Mouse (Mus musculus): ENCODE measurements at regions not wholly inside any gene's neighbourhood (a gene's known extent, or its start where the extent isn't known, plus 50 kb on each side); places are given as distances from the start of the nearest gene placed in this dataset.
"Not testable (repeated sequence)": the region's sequence is repeated elsewhere in the genome, so short reads cannot be mapped to it uniquely, and the experiment has no call there.

- no peak for DNase-seq (ENCODE audit: low spot score)
- intact Hi-C loops (cut with DNase I) = no loop called here
These were observed 76.8 kb upstream of the Smg1 start for GRCm38 (mm10) chr7:118320307-118320706.

- DNase-seq (ENCODE audit: low spot score) = no peak
- intact Hi-C loops (cut with DNase I) = no loop called here
These were observed 75.1 kb upstream of the Smg1 start for GRCm38 (mm10) chr7:118318432-118319135.

GRCm38 (mm10) chr7:118314886-118315285 lies 71.4 kb upstream of the Smg1 start:
- intact Hi-C loops (cut with DNase I) = loop anchor here (5.0 kb wide), 1 partner anchor 47 kb away; no protein-coding TSS in a partner anchor
- DNase-seq (ENCODE audit: low spot score) = not testable (repeated sequence)

- intact Hi-C loops (cut with DNase I) = loop anchor here (5.0 kb wide), 1 partner anchor 48 kb away; no protein-coding TSS in a partner anchor
- DNase-seq (ENCODE audit: low spot score) = no peak
These were observed 70.8 kb upstream of the Smg1 start for GRCm38 (mm10) chr7:118314228-118314658.

GRCm38 (mm10) chr7:118313818-118314217 lies 70.3 kb upstream of the Smg1 start:
- intact Hi-C loops (cut with DNase I) = loop anchor here (5.0 kb wide), 1 partner anchor 48 kb away; no protein-coding TSS in a partner anchor
- DNase-seq (ENCODE audit: low spot score) = no peak

- intact Hi-C loops (cut with DNase I) = loop anchor here (5.0 kb wide), 1 partner anchor 53 kb away; no protein-coding TSS in a partner anchor
- no peak for DNase-seq (ENCODE audit: low spot score)
These were observed 66.3 kb upstream of the Smg1 start for GRCm38 (mm10) chr7:118309733-118310132.

GRCm38 (mm10) chr7:118308882-118309281 lies 65.4 kb upstream of the Smg1 start:
- intact Hi-C loops (cut with DNase I) = no loop called here
- no peak for DNase-seq (ENCODE audit: low spot score)

- intact Hi-C loops (cut with DNase I) = loop anchor here (1.0 to 5.0 kb wide), 5 partner anchors 104 to 383 kb away; partner anchors contain the start of genes Coq7 and Syt17
- DNase-seq (ENCODE audit: low spot score) = no peak
These were observed 61.3 kb upstream of the Smg1 start for GRCm38 (mm10) chr7:118304812-118305211.

GRCm38 (mm10) chr7:118304338-118304737 lies 60.9 kb upstream of the Smg1 start:
- DNase-seq (ENCODE audit: low spot score) = no peak
- intact Hi-C loops (cut with DNase I) = loop anchor here (1.0 to 5.0 kb wide), 4 partner anchors 104 to 384 kb away; partner anchors contain the start of gene Coq7

GRCm38 (mm10) chr7:118303921-118304320 lies 60.5 kb upstream of the Smg1 start:
- intact Hi-C loops (cut with DNase I) = loop anchor here (1.0 to 5.0 kb wide), 4 partner anchors 105 to 384 kb away; partner anchors contain the start of gene Coq7
- DNase-seq (ENCODE audit: low spot score) = no peak

GRCm38 (mm10) chr7:118300678-118301342 lies 57.3 kb upstream of the Smg1 start:
- no peak for DNase-seq (ENCODE audit: low spot score)
- intact Hi-C loops (cut with DNase I) = loop anchor here (5.0 kb wide), 1 partner anchor 231 kb away; the partner anchor contains the start of gene Coq7

GRCm38 (mm10) chr7:118297613-118298012 lies 54.1 kb upstream of the Smg1 start:
- peak; percentile 59 for DNase-seq (ENCODE audit: low spot score)
- intact Hi-C loops (cut with DNase I) = loop anchor here (5.0 kb wide), 2 partner anchors 105 to 140 kb away; no protein-coding TSS in a partner anchor

GRCm38 (mm10) chr7:118296856-118297518 lies 53.5 kb upstream of the Smg1 start:
- intact Hi-C loops (cut with DNase I) = loop anchor here (5.0 kb wide), 2 partner anchors 105 to 140 kb away; no protein-coding TSS in a partner anchor
- no peak for DNase-seq (ENCODE audit: low spot score)

- intact Hi-C loops (cut with DNase I) = loop anchor here (5.0 kb wide), 2 partner anchors 104 to 139 kb away; no protein-coding TSS in a partner anchor
- no peak for DNase-seq (ENCODE audit: low spot score)
These were observed 52.4 kb upstream of the Smg1 start for GRCm38 (mm10) chr7:118295855-118296254.

GRCm38 (mm10) chr7:118295275-118295674 lies 51.8 kb upstream of the Smg1 start:
- DNase-seq (ENCODE audit: low spot score) = no peak
- intact Hi-C loops (cut with DNase I) = loop anchor here (5.0 kb wide), 2 partner anchors 103 to 138 kb away; no protein-coding TSS in a partner anchor

GRCm38 (mm10) chr7:118294637-118295036 lies 51.2 kb upstream of the Smg1 start:
- intact Hi-C loops (cut with DNase I) = loop anchor here (5.0 kb wide), 2 partner anchors 102 to 137 kb away; no protein-coding TSS in a partner anchor
- DNase-seq (ENCODE audit: low spot score) = no peak
